Comparison of ENCODE assay signal across 8 mouse cellular contexts in genomic region chr2:32629276-32629976, GRCm38 (mm10). TPM values are rescaled to one million over a fixed set of nuclear protein-coding genes. Genes with fewer than 3 reads are reported as not detected.
DNase-seq lines count a peak whose midpoint lies in the region; ATAC-seq lines count a peak whose summit lies in the region.

No protein-coding gene starts in this region.

- 44% methylated on average over 9 of the region's 9 CpGs for WGBS in limb, embryonic 13.5 days
- WGBS in neural tube, embryonic 14.5 days = 35% methylated on average over 9 of the region's 9 CpGs

- H3K27me3 ChIP-seq in limb, embryonic 13.5 days = no peaks in the 10 kb centered on the region
- no peaks in the 10 kb centered on the region for H3K27me3 ChIP-seq in neural tube, embryonic 14.5 days (ENCODE audit: control insufficient read depth, insufficient read depth, low read length)

- peak overlapping the region; percentile 22; the same call in 1 of the 2 replicates for H3K4me2 ChIP-seq in limb, embryonic 13.5 days (replicated peaks)
- peak overlapping the region; percentile 7; the same call in 1 of the 2 replicates for H3K4me2 ChIP-seq in neural tube, embryonic 14.5 days (ENCODE audit: low read depth, low read length)

- no peak for ATAC-seq in cerebellum, adult (ENCODE audit: insufficient number of reproducible peaks, low FRiP score, low TSS enrichment)
- peak; percentile 54 to 62 for ATAC-seq in hematopoietic stem cell, adult 5-6 weeks (replicated peaks in 1 of 2; ENCODE audit: insufficient read depth in 1 of 2, low FRiP score in 2 of 2, low TSS enrichment in 1 of 2, low read depth in 1 of 2, poor library complexity in 2 of 2, severe bottlenecking in 2 of 2)
- no peak for ATAC-seq in limb, embryonic 13.5 days (ENCODE audit: low FRiP score, low read depth)
- ATAC-seq in neural tube, embryonic 14.5 days (ENCODE audit: low read depth) = peak; percentile 64

- H3K4me1 ChIP-seq in limb, embryonic 13.5 days = peaks cover 52% of the 10 kb centered on the region
- H3K4me1 ChIP-seq in neural tube, embryonic 14.5 days (ENCODE audit: control insufficient read depth, insufficient read depth, low read length) = peaks cover 38% of the 10 kb centered on the region

- H3K36me3 ChIP-seq in limb, embryonic 13.5 days = no peaks in the 10 kb centered on the region
- H3K36me3 ChIP-seq in neural tube, embryonic 14.5 days (ENCODE audit: control insufficient read depth, insufficient read depth, low read length) = no peaks in the 10 kb centered on the region

- no peak overlapping the region for H3K4me3 ChIP-seq in limb, embryonic 13.5 days
- no peak overlapping the region for H3K4me3 ChIP-seq in neural tube, embryonic 14.5 days (ENCODE audit: low read depth, low read length)

- peak; percentile 54 for DNase-seq in cerebellum, adult 11-12 months
- DNase-seq in 3T3-L1 (ENCODE audit: low read depth, low spot score) = peak; percentile 98
- DNase-seq in embryo, embryonic 11 days = peak; percentile 86
- DNase-seq in B cell, adult 2 months = no peak

- no peaks in the 10 kb centered on the region for H3K9me3 ChIP-seq in limb, embryonic 13.5 days
- H3K9me3 ChIP-seq in neural tube, embryonic 14.5 days (ENCODE audit: control insufficient read depth, low read length) = no peaks in the 10 kb centered on the region

- H3K9ac ChIP-seq in limb, embryonic 13.5 days = 0 out of 2 replicates have a peak overlapping the region, but pooled peaks have one; percentile 19
- H3K9ac ChIP-seq in neural tube, embryonic 14.5 days (replicated peaks; ENCODE audit: low read depth, low read length) = no peak overlapping the region

- peak overlapping the region; percentile 52; the same call in 1 of the 2 replicates for H3K27ac ChIP-seq in limb, embryonic 13.5 days
- peak overlapping the region; percentile 48; the same call in 1 of the 2 replicates for H3K27ac ChIP-seq in neural tube, embryonic 14.5 days (ENCODE audit: low read depth, low read length)

RNA-seq across cellular contexts. Expression of gene Ak1, which starts 7.9 kb away (rescaled TPM):
- 13.1 and 15.8 TPM in 2 replicates for total RNA-seq in hematopoietic stem cell, adult 5-6 weeks (2017)
- 42.0 and 49.8 TPM in 2 replicates for polyA plus RNA-seq in limb, embryonic 13.5 days (2015; fragmentation: Nextera tagmentation; extraction: Ambion mirVana)
- 78.6 and 85.0 TPM in 2 replicates for polyA plus RNA-seq in neural tube, embryonic 14.5 days (2014; fragmentation: Nextera tagmentation; extraction: Ambion mirVana)

RNA-seq across cellular contexts. Expression of gene Eng, which starts 17.0 kb away (rescaled TPM):
- 20.9 and 23.6 TPM in 2 replicates for total RNA-seq in hematopoietic stem cell, adult 5-6 weeks (2017)
- 43.5 and 45.6 TPM in 2 replicates for polyA plus RNA-seq in limb, embryonic 13.5 days (2015; fragmentation: Nextera tagmentation; extraction: Ambion mirVana)
- polyA plus RNA-seq in neural tube, embryonic 14.5 days (2014; fragmentation: Nextera tagmentation; extraction: Ambion mirVana) = 13.0 and 22.9 TPM in 2 replicates

RNA-seq across cellular contexts. Expression of gene St6galnac6, which starts 29.9 kb away (rescaled TPM):
- total RNA-seq in hematopoietic stem cell, adult 5-6 weeks (2017) = 13.3 TPM in 2 replicates
- 29.5 and 29.7 TPM in 2 replicates for polyA plus RNA-seq in limb, embryonic 13.5 days (2015; fragmentation: Nextera tagmentation; extraction: Ambion mirVana)
- polyA plus RNA-seq in neural tube, embryonic 14.5 days (2014; fragmentation: Nextera tagmentation; extraction: Ambion mirVana) = 5.2 and 5.4 TPM in 2 replicates

RNA-seq across cellular contexts. Expression of gene St6galnac4, which starts 42.5 kb away (rescaled TPM):
- total RNA-seq in hematopoietic stem cell, adult 5-6 weeks (2017) = 17.5 and 26.0 TPM in 2 replicates
- 37.2 and 39.5 TPM in 2 replicates for polyA plus RNA-seq in limb, embryonic 13.5 days (2015; fragmentation: Nextera tagmentation; extraction: Ambion mirVana)
- 30.4 and 35.1 TPM in 2 replicates for polyA plus RNA-seq in neural tube, embryonic 14.5 days (2014; fragmentation: Nextera tagmentation; extraction: Ambion mirVana)

RNA-seq across cellular contexts. Expression of gene 9430097D07Rik, which starts 53.9 kb away (rescaled TPM):
- not detected in 2 replicates for total RNA-seq in hematopoietic stem cell, adult 5-6 weeks (2017)
- 0.19 and 0.23 TPM in 2 replicates for polyA plus RNA-seq in limb, embryonic 13.5 days (2015; fragmentation: Nextera tagmentation; extraction: Ambion mirVana)
- 0.98 and 1.2 TPM in 2 replicates for polyA plus RNA-seq in neural tube, embryonic 14.5 days (2014; fragmentation: Nextera tagmentation; extraction: Ambion mirVana)

Comparison
In these comparisons a context has a peak if more than half of its experiments do, and no peak if none do; other contexts are left out.
1. DNase-seq: peak in cerebellum, adult 11-12 months (single experiment), 3T3-L1 (single experiment) and embryo, embryonic 11 days (single experiment); none in B cell, adult 2 months (0 of 2).
2. ATAC-seq: peak in hematopoietic stem cell, adult 5-6 weeks (2 of 2) and neural tube, embryonic 14.5 days (single experiment); none in cerebellum, adult (single experiment) and limb, embryonic 13.5 days (single experiment).